Comparison of ENCODE assay signal across 7 mouse cellular contexts in genomic region chr9:66872015-66872727, GRCm38 (mm10). TPM values are rescaled to one million over a fixed set of nuclear protein-coding genes. Genes with fewer than 3 reads are reported as not detected.
DNase-seq lines count a peak whose midpoint lies in the region; ATAC-seq lines count a peak whose summit lies in the region.

No protein-coding gene starts in this region.

- no peaks in the 10 kb centered on the region for H3K27me3 ChIP-seq in lung, embryonic 16.5 days (ENCODE audit: control insufficient read depth, insufficient read depth, low read depth, low read length)
- H3K27me3 ChIP-seq in limb, embryonic 10.5 days (ENCODE audit: low read depth, poor library complexity, severe bottlenecking), result no peaks in the 10 kb centered on the region
- no peaks in the 10 kb centered on the region for H3K27me3 ChIP-seq in forebrain, embryonic 15.5 days

- peak overlapping the region; percentile 78 for H3K27ac ChIP-seq in lung, embryonic 16.5 days (ENCODE audit: low read length)
- no peak overlapping the region for H3K27ac ChIP-seq in limb, embryonic 10.5 days
- H3K27ac ChIP-seq in forebrain, embryonic 15.5 days (replicated peaks), result no peak overlapping the region

- intact Hi-C loops in heart, postnatal 10 days (cut with DNase I), result no loop called here

- H3K4me2 ChIP-seq in lung, embryonic 16.5 days (ENCODE audit: low read depth, low read length), result peak overlapping the region; percentile 27
- H3K4me2 ChIP-seq in forebrain, embryonic 15.5 days (replicated peaks), result no peak overlapping the region

- peak; percentile 84 for DNase-seq in adrenal gland, adult 2 months
- peak; percentile 86 to 89 for DNase-seq in adrenal gland, postnatal 36 days
- peak; percentile 87 to 90 for DNase-seq in heart, postnatal 10 days
- DNase-seq in limb, embryonic 10.5 days (ENCODE audit: low spot score), result no peak
- no peak for DNase-seq in retina, postnatal 1 day

- 48% methylated on average over 10 of the region's 10 CpGs for WGBS in lung, embryonic 16.5 days
- WGBS in limb, embryonic 10.5 days, result 88% methylated on average over 10 of the region's 10 CpGs
- WGBS in forebrain, embryonic 15.5 days, result 84% methylated on average over 10 of the region's 10 CpGs

- H3K4me1 ChIP-seq in lung, embryonic 16.5 days (replicated peaks; ENCODE audit: control insufficient read depth, insufficient read depth, low read length), result 0 out of 2 replicates have a peak, but pooled peaks cover 5% of the 10 kb centered on the region
- no peaks in the 10 kb centered on the region for H3K4me1 ChIP-seq in limb, embryonic 10.5 days
- no peaks in the 10 kb centered on the region for H3K4me1 ChIP-seq in forebrain, embryonic 15.5 days

- no peak overlapping the region; the same call in 1 of the 2 replicates for H3K9ac ChIP-seq in lung, embryonic 16.5 days (ENCODE audit: low read length)
- no peak overlapping the region for H3K9ac ChIP-seq in forebrain, embryonic 15.5 days (replicated peaks)

- H3K36me3 ChIP-seq in lung, embryonic 16.5 days (ENCODE audit: control insufficient read depth, insufficient read depth, low read length), result no peaks in the 10 kb centered on the region; the same call in 1 of the 2 replicates
- H3K36me3 ChIP-seq in limb, embryonic 10.5 days, result peaks cover 11% of the 10 kb centered on the region
- no peaks in the 10 kb centered on the region for H3K36me3 ChIP-seq in forebrain, embryonic 15.5 days

- no peak overlapping the region for H3K4me3 ChIP-seq in lung, embryonic 16.5 days (ENCODE audit: low read length)
- no peak overlapping the region for H3K4me3 ChIP-seq in limb, embryonic 10.5 days
- no peak overlapping the region for H3K4me3 ChIP-seq in forebrain, embryonic 15.5 days

- ATAC-seq in lung, embryonic 16.5 days (ENCODE audit: low read depth), result peak; percentile 89
- no peak for ATAC-seq in forebrain, embryonic 15.5 days (replicated peaks)

- H3K9me3 ChIP-seq in lung, embryonic 16.5 days (ENCODE audit: control insufficient read depth, low read length), result peaks cover 5% of the 10 kb centered on the region; the same call in 1 of the 2 replicates
- H3K9me3 ChIP-seq in limb, embryonic 10.5 days (replicated peaks), result 0 out of 2 replicates have a peak, but pooled peaks cover 3% of the 10 kb centered on the region
- H3K9me3 ChIP-seq in forebrain, embryonic 15.5 days, result no peaks in the 10 kb centered on the region

RNA-seq across cellular contexts. Expression of gene Aph1c, which starts 37.6 kb away (rescaled TPM):
- total RNA-seq in adrenal gland, adult 2 months (2021), result 1 to 10 TPM; 4.2 to 4.3 TPM
- 1.4 and 1.6 TPM in 2 replicates for polyA plus RNA-seq in adrenal gland, adult 2 months (2012; rRNA removed)
- total RNA-seq in adrenal gland, postnatal 36 days (2021), result 10 to 100 TPM in 1 of 2 experiments, 1 to 10 TPM in 1; 6.6 to 11.4 TPM
- 1 to 10 TPM in 1 of 2 experiments, under 1 TPM in 1; 0.93 to 1.1 TPM for total RNA-seq in heart, postnatal 10 days (2021)
- 6.1 and 8.7 TPM in 2 replicates for polyA plus RNA-seq in lung, embryonic 16.5 days (2015; fragmentation: Nextera tagmentation; extraction: Ambion mirVana)
- polyA plus RNA-seq in limb, embryonic 10.5 days (2016; fragmentation: Nextera tagmentation; extraction: Ambion mirVana), result 1.1 and 1.5 TPM in 2 replicates
- 1.7 and 3.0 TPM in 2 replicates for polyA plus RNA-seq in forebrain, embryonic 15.5 days (2015; fragmentation: Nextera tagmentation; extraction: Ambion mirVana)

RNA-seq across cellular contexts. Expression of gene Rab8b, which starts 47.3 kb away (rescaled TPM):
- total RNA-seq in adrenal gland, adult 2 months (2021), result 10 to 100 TPM; 14.6 to 19.4 TPM
- 3.2 and 3.9 TPM in 2 replicates for polyA plus RNA-seq in adrenal gland, adult 2 months (2012; rRNA removed)
- total RNA-seq in adrenal gland, postnatal 36 days (2021), result 10 to 100 TPM; 18.9 to 21.9 TPM
- total RNA-seq in heart, postnatal 10 days (2021), result 10 to 100 TPM; 15.9 to 19.0 TPM
- polyA plus RNA-seq in lung, embryonic 16.5 days (2015; fragmentation: Nextera tagmentation; extraction: Ambion mirVana), result 28.8 and 30.4 TPM in 2 replicates
- polyA plus RNA-seq in limb, embryonic 10.5 days (2016; fragmentation: Nextera tagmentation; extraction: Ambion mirVana), result 14.3 and 14.9 TPM in 2 replicates
- 39.7 and 40.6 TPM in 2 replicates for polyA plus RNA-seq in forebrain, embryonic 15.5 days (2015; fragmentation: Nextera tagmentation; extraction: Ambion mirVana)

Comparison
In these comparisons a context has a peak if more than half of its experiments do, and no peak if none do; other contexts are left out.
1. DNase-seq: peak in adrenal gland, adult 2 months (single experiment), adrenal gland, postnatal 36 days (2 of 2) and heart, postnatal 10 days (2 of 2); none in limb, embryonic 10.5 days (single experiment) and retina, postnatal 1 day (single experiment).